Mouse (Mus musculus) thymus, adult 2 months (tissue): Measurements from ENCODE around the gene Ikzf4. TPM values are rescaled to one million over a fixed set of nuclear protein-coding genes. Genes with fewer than 3 reads are reported as not detected.

Experiments used
- DNase-seq: peaks from one replicate; pipeline ENCODE4 v3.0.0; 2021
- H3K27ac ChIP-seq: fragments of 200-500 bp; 2 replicates; pipeline ENCODE4 v1.5.1; 2012; ENCODE audit warnings: low read length, control low read depth; ENCODE audit not compliant: control insufficient read depth, insufficient read depth
- H3K27me3 ChIP-seq: fragments of 200-500 bp; 2 replicates; pipeline ENCODE4 v1.6.1; 2012; ENCODE audit warnings: mild to moderate bottlenecking, low read length, moderate library complexity, mixed read lengths; ENCODE audit not compliant: control insufficient read depth, insufficient read depth
- H3K36me3 ChIP-seq: fragments of 200-500 bp; 2 replicates; pipeline ENCODE4 v1.6.1; 2012; ENCODE audit warnings: mild to moderate bottlenecking, low read length, moderate library complexity; ENCODE audit not compliant: control insufficient read depth, insufficient read depth
- H3K4me1 ChIP-seq: fragments of 200-500 bp; replicated peaks from 2 replicates; pipeline ENCODE4 v1.6.1; 2012; ENCODE audit warnings: low read length; ENCODE audit not compliant: control insufficient read depth, insufficient read depth
- H3K4me3 ChIP-seq: fragments of 200-500 bp; 2 replicates; pipeline ENCODE4 v1.5.1; 2012; ENCODE audit warnings: mild to moderate bottlenecking, low read length, control low read depth, moderate library complexity; ENCODE audit not compliant: control insufficient read depth, insufficient read depth
- CTCF ChIP-seq: fragments of 200-500 bp; IDR thresholded peaks from 2 replicates; pipeline ENCODE4 v1.5.1; 2012; ENCODE audit warnings: mild to moderate bottlenecking, control low read depth, low read length, moderate library complexity, borderline replicate concordance; ENCODE audit not compliant: control insufficient read depth, poor library complexity, insufficient read depth; ENCODE audit errors: extremely low read depth
- POLR2A ChIP-seq: fragments of 200-500 bp; IDR thresholded peaks from 2 replicates; pipeline ENCODE4 v1.6.1; 2012; ENCODE audit warnings: mild to moderate bottlenecking, low read length, control low read depth, moderate library complexity; ENCODE audit not compliant: control insufficient read depth, poor library complexity, insufficient read depth; ENCODE audit errors: extremely low read depth
- WGBS: fragments of 180-500 bp; shearing (Covaris S2); methylation state at CpG from one replicate; pipeline ENCODE4 v1.1.7; 2018; 5-methylcytosine and 5-hydroxymethylcytosine counted together
- polyA plus RNA-seq: library from polyadenylated mRNA; depleted of rRNA; stranded (reverse); fragments of >200 nt; gene quantifications from 2 replicates; pipeline ENCODE4 v1.2.3, GENCODE M21; 2012; rRNA removed

The Ikzf4 gene
- polyA plus RNA-seq, 1 experiment: 6.7 TPM

DNA sequence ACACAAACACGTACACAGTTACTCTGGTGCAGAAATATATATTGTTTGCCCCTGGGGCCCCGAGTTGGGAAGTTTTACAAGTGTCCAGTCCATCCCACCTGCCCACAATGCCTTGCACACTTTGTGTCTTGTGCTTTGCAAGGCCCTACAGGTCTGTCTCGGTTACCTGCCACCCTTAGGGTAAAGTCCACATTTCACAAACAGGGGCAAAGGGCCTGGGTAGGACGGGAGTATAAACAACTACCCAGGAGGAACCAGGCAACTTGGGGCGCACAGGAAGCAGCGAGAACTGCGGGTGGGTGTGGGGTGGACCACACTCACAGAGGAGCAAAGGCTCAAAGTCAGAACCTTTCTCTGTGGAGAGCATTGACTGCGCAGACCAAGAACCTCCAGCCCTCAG is 58.1 kb downstream of the Ikzf4 start:
- TF ChIP-seq CTCF: no peak; the same call in 1 of the 2 replicates
- no peak for TF ChIP-seq POLR2A
- Histone ChIP-seq H3K36me3 (no peaks in the 10 kb centered on the region), H3K27ac (peak overlapping the region; percentile 31; the same call in 1 of the 2 replicates), H3K27me3 (peaks cover 2% of the 10 kb centered on the region; the same call in 1 of the 2 replicates), H3K4me3 (no peak overlapping the region), H3K4me1 (peaks cover 46% of the 10 kb centered on the region)
- DNase-seq: no peak
- 33% methylated on average over 8 of the region's 8 CpGs for WGBS

DNA sequence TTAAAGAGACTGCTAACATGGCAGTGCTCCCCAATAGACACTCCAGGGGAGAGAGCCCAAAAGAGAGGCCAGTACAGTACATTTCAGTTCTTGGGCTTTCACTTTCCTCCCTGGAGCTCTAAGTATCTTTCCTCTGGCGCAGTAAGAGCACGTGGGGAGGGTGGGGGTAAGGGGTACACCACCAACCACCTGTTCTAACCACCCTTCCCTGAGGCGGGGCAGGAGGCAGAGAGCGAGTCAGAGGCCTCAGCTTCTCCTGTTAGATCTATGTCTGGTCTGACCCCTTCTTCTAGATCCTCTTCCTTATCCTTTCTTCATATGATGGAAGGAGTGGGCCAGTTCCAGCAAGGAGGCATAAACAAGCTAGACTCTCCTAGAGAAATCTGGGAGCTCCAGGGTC is 58.7 kb downstream of the Ikzf4 start:
- peaks cover 2% of the 10 kb centered on the region; the same call in 1 of the 2 replicates for H3K27me3 ChIP-seq
- TF ChIP-seq POLR2A: no peak
- no peak for TF ChIP-seq CTCF
- H3K36me3 ChIP-seq: no peaks in the 10 kb centered on the region
- H3K4me3 ChIP-seq: no peak overlapping the region
- H3K4me1 ChIP-seq: peaks cover 46% of the 10 kb centered on the region
- WGBS: 4% methylated on average over 4 of the region's 4 CpGs
- H3K27ac ChIP-seq: peak overlapping the region; percentile 31; the same call in 1 of the 2 replicates
- peak; percentile 53 for DNase-seq

DNA sequence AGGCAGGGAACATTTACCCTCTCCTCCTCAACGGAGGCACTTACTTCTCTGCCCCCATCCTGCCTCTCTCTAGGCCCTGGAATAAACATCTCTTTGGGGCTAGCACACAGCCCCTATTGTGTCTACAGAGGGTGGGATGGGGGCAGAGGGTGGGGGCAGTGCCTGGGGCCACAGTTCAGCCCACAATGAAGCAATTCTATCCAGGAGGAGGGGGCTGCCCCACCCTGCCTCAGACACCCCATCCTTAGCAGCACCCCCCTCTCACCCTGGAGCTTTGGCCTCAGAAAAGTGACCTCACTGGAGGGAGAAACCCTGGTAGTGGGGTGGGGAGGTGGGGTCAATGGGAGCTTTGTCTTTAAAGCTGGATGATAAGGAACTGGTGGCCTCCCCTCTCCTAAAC is 59.2 kb downstream of the Ikzf4 start:
- WGBS: 72% methylated on average over 1 of the region's 1 CpGs
- peaks cover 46% of the 10 kb centered on the region for H3K4me1 ChIP-seq
- no peaks in the 10 kb centered on the region for H3K36me3 ChIP-seq
- no peak for DNase-seq
- no peak for TF ChIP-seq CTCF
- TF ChIP-seq POLR2A: no peak
- no peak overlapping the region for H3K4me3 ChIP-seq
- H3K27ac ChIP-seq: no peak overlapping the region
- peaks cover 2% of the 10 kb centered on the region; the same call in 1 of the 2 replicates for H3K27me3 ChIP-seq

DNA sequence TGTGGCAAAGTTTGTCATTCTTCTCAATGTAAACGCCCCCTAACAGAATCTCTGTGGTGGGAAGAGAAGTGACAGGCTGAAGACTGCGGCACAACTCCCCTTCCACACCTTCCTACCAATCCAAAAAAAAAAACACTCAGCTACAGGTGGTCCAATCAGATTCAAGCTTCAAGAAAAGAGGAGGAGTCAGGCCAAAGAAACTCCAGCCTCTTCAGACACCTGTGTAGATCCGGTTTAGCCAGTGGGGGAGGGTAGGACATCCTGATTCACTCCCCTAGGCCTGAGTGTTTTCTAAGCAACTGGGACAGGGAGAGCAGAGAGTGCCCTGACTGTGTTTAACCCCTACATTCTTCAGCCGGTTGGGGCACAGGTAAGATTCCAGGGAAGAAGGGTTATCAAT is 61.4 kb downstream of the Ikzf4 start:
- peaks cover 44% of the 10 kb centered on the region for H3K4me1 ChIP-seq
- H3K4me3 ChIP-seq: no peak overlapping the region
- DNase-seq: peak; percentile 28
- no peaks in the 10 kb centered on the region for H3K36me3 ChIP-seq
- H3K27me3 ChIP-seq: peaks cover 2% of the 10 kb centered on the region; the same call in 1 of the 2 replicates
- H3K27ac ChIP-seq: peak overlapping the region; percentile 9; the same call in 1 of the 2 replicates
- 45% methylated on average over 4 of the region's 4 CpGs for WGBS
- TF ChIP-seq CTCF (no peak), POLR2A (no peak)

DNA sequence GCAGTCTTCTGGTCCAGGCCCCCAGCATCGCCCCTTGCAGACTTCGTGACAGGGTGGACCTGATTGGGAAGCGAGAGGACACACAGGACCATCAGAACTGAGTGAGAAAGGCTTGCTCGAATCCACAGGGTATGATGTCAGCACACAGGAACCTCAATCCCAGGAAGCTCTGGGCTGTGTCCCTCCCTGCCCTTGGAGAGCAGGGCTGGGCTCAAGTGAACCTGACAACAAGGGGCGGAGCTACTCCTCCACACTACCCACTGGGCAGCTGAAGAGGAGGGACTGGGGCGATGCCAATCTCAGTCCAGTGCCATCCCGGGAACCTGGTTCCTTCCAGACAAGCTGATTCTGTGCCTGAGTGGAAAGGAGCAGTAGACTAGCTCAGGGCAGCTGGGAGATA is 62.1 kb downstream of the Ikzf4 start:
- H3K4me1 ChIP-seq: peaks cover 39% of the 10 kb centered on the region
- no peak overlapping the region for H3K4me3 ChIP-seq
- H3K27ac ChIP-seq: no peak overlapping the region
- H3K27me3 ChIP-seq: no peaks in the 10 kb centered on the region
- TF ChIP-seq POLR2A: no peak
- no peaks in the 10 kb centered on the region for H3K36me3 ChIP-seq
- WGBS: 75% methylated on average over 7 of the region's 7 CpGs
- DNase-seq: no peak

Other genes with a start within 250 kb of the Ikzf4 start
- 0.53 and 0.65 TPM in 2 replicates for gene Slc39a5, start 244.8 kb downstream of the Ikzf4 start, polyA plus RNA-seq
- 18.0 and 20.8 TPM in 2 replicates for gene Nabp2, start 234.5 kb downstream of the Ikzf4 start, polyA plus RNA-seq
- 37.8 and 40.4 TPM in 2 replicates for gene Rnf41, start 234.3 kb downstream of the Ikzf4 start, polyA plus RNA-seq
- gene Smarcc2, start 186.7 kb downstream of the Ikzf4 start, polyA plus RNA-seq: 176 and 211 TPM in 2 replicates
- gene Myl6, start 151.8 kb downstream of the Ikzf4 start, polyA plus RNA-seq: 445 and 566 TPM in 2 replicates
- gene Myl6b, start 147.3 kb downstream of the Ikzf4 start, polyA plus RNA-seq: 2.7 and 3.9 TPM in 2 replicates
- gene Esyt1, start 120.1 kb downstream of the Ikzf4 start, polyA plus RNA-seq: 146 and 155 TPM in 2 replicates
- 25.6 and 27.1 TPM in 2 replicates for gene Zc3h10, start 98.2 kb downstream of the Ikzf4 start, polyA plus RNA-seq
- 1,821 and 2,108 TPM in 2 replicates for gene Rpl41, start 96.7 kb downstream of the Ikzf4 start, polyA plus RNA-seq
- 46.8 and 52.9 TPM in 2 replicates for gene Pa2g4, start 80.0 kb downstream of the Ikzf4 start, polyA plus RNA-seq
- gene Erbb3, start 56.3 kb downstream of the Ikzf4 start, polyA plus RNA-seq: 2.8 and 3.3 TPM in 2 replicates
- 988 and 1,135 TPM in 2 replicates for gene Rps26, start 19.2 kb downstream of the Ikzf4 start, polyA plus RNA-seq
- 19.1 and 21.3 TPM in 2 replicates for gene Suox, start 28.1 kb upstream of the Ikzf4 start, polyA plus RNA-seq
- gene Rab5b, start 50.3 kb upstream of the Ikzf4 start, polyA plus RNA-seq: 73.8 and 86.1 TPM in 2 replicates
- 1.0 TPM in 2 replicates for gene Pmel, start 58.2 kb upstream of the Ikzf4 start, polyA plus RNA-seq
- gene Cdk2, start 59.0 kb upstream of the Ikzf4 start, polyA plus RNA-seq: 87.6 and 100 TPM in 2 replicates
- gene Dgka, start 98.9 kb upstream of the Ikzf4 start, polyA plus RNA-seq: 326 and 374 TPM in 2 replicates
- 70.0 and 74.9 TPM in 2 replicates for gene Pym1, start 101.9 kb upstream of the Ikzf4 start, polyA plus RNA-seq
- gene Mmp19, start 144.9 kb upstream of the Ikzf4 start, polyA plus RNA-seq: 1.8 and 3.9 TPM in 2 replicates
- 19.9 and 21.6 TPM in 2 replicates for gene Dnajc14, start 158.1 kb upstream of the Ikzf4 start, polyA plus RNA-seq
- 17.4 and 20.5 TPM in 2 replicates for gene Tmem198b, start 158.4 kb upstream of the Ikzf4 start, polyA plus RNA-seq
- gene Sarnp, start 171.3 kb upstream of the Ikzf4 start, polyA plus RNA-seq: 8.5 and 12.3 TPM in 2 replicates
- gene Ormdl2, start 175.7 kb upstream of the Ikzf4 start, polyA plus RNA-seq: 68.3 and 82.3 TPM in 2 replicates
- 5.6 and 5.8 TPM in 2 replicates for gene Gdf11, start 245.7 kb upstream of the Ikzf4 start, polyA plus RNA-seq